20 mouse cellular contexts compared by ENCODE assay signal in the genomic region with DNA sequence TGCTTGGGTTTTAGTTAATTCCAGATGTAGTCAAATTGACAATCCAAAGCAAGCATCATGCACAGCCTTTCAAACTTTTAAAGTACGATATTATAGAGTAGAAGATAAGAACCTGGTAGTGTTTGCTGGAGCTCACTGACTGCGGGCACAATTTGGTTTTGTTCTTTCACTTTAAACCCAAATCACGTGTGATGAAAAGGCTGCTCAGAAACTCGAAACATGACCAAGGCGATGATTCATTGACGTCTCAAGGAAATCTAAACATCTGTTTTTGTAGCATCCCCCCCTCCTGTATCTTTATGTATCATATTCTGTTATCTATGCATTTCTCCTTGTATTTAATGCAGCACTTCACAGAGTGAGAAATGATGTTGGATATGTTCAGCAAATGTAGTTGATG. TPM values are rescaled to one million over a fixed set of nuclear protein-coding genes. Genes with fewer than 3 reads are reported as not detected.
DNase-seq lines count a peak whose midpoint lies in the region; ATAC-seq lines count a peak whose summit lies in the region.
"Had no signal": no experiment of that assay in that cellular context is flagged by ENCODE, and none has a peak within 500 bp of the region (broad histone marks: within the 10 kb centered on the region; RNA-seq: fewer than 3 reads in every experiment).

No protein-coding gene starts in this region.

- H3K4me2 ChIP-seq in midbrain, embryonic 11.5 days, result no peak overlapping the region
- no peak overlapping the region for H3K4me2 ChIP-seq in midbrain, embryonic 13.5 days (replicated peaks)
- H3K4me2 ChIP-seq: embryonic facial prominence, embryonic 13.5 days; heart, embryonic 11.5 days; heart, embryonic 15.5 days; hindbrain, embryonic 13.5 days had no signal

- WGBS in midbrain, embryonic 11.5 days, result 92% methylated on average over 6 of the region's 6 CpGs
- 93% methylated on average over 6 of the region's 6 CpGs for WGBS in midbrain, embryonic 13.5 days

- no peaks in the 10 kb centered on the region for H3K9me3 ChIP-seq in midbrain, embryonic 11.5 days (ENCODE audit: control insufficient read depth, low read length)
- H3K9me3 ChIP-seq in midbrain, embryonic 13.5 days, result no peaks in the 10 kb centered on the region
- H3K9me3 ChIP-seq: embryonic facial prominence, embryonic 13.5 days; heart, embryonic 15.5 days; hindbrain, embryonic 13.5 days had no signal

- no peaks in the 10 kb centered on the region for H3K36me3 ChIP-seq in midbrain, embryonic 11.5 days (ENCODE audit: control insufficient read depth, insufficient read depth, low read length)
- H3K36me3 ChIP-seq in midbrain, embryonic 13.5 days, result no peaks in the 10 kb centered on the region
- H3K36me3 ChIP-seq: embryonic facial prominence, embryonic 13.5 days; heart, embryonic 15.5 days; hindbrain, embryonic 13.5 days had no signal

- no peaks in the 10 kb centered on the region for H3K27me3 ChIP-seq in midbrain, embryonic 11.5 days (ENCODE audit: control insufficient read depth, insufficient read depth, low read length)
- no peaks in the 10 kb centered on the region for H3K27me3 ChIP-seq in midbrain, embryonic 13.5 days
- H3K27me3 ChIP-seq: embryonic facial prominence, embryonic 13.5 days; heart, embryonic 15.5 days; hindbrain, embryonic 13.5 days had no signal

- no peaks in the 10 kb centered on the region for H3K4me1 ChIP-seq in midbrain, embryonic 11.5 days (ENCODE audit: control insufficient read depth, insufficient read depth, low read length)
- no peaks in the 10 kb centered on the region for H3K4me1 ChIP-seq in midbrain, embryonic 13.5 days (replicated peaks)
- H3K4me1 ChIP-seq: hindbrain, embryonic 13.5 days had no signal

- DNase-seq in midbrain, embryonic 11.5 days (ENCODE audit: low spot score, missing footprints), result peak; percentile 10
- DNase-seq in CD4-positive helper T cell, adult 2 months (ENCODE audit: low read depth, low spot score), result peak; percentile 70
- no peak for DNase-seq in cerebellum, adult 9-11 months
- no peak for DNase-seq in thymus, postnatal 4 days
- no peak for DNase-seq in spleen, postnatal 4 days (ENCODE audit: low spot score in 2 of 2)
- DNase-seq: adrenal gland, postnatal 14 days; cerebellum, adult 11-12 months; cerebellum, adult 9-10 months; cerebellum, postnatal 36 days; gastrocnemius, postnatal 10 days; heart, adult 18-20 months; heart, postnatal 14 days had no signal

- H3K27ac ChIP-seq in midbrain, embryonic 11.5 days (ENCODE audit: low read depth, low read length), result no peak overlapping the region
- no peak overlapping the region for H3K27ac ChIP-seq in midbrain, embryonic 13.5 days
- H3K27ac ChIP-seq: embryonic facial prominence, embryonic 13.5 days; heart, embryonic 15.5 days; hindbrain, postnatal 0 days had no signal

- H3K4me3 ChIP-seq in midbrain, embryonic 11.5 days (ENCODE audit: low read depth, low read length), result no peak overlapping the region
- no peak overlapping the region for H3K4me3 ChIP-seq in midbrain, embryonic 13.5 days (replicated peaks)
- H3K4me3 ChIP-seq: embryonic facial prominence, embryonic 13.5 days; heart, embryonic 15.5 days; hindbrain, embryonic 13.5 days had no signal

- H3K9ac ChIP-seq in midbrain, embryonic 11.5 days (ENCODE audit: low read length), result no peak overlapping the region
- no peak overlapping the region for H3K9ac ChIP-seq in midbrain, embryonic 13.5 days (replicated peaks)
- H3K9ac ChIP-seq: embryonic facial prominence, embryonic 13.5 days; heart, embryonic 15.5 days; hindbrain, embryonic 13.5 days had no signal

- ATAC-seq in midbrain, embryonic 11.5 days (ENCODE audit: low FRiP score), result no peak
- ATAC-seq in midbrain, embryonic 13.5 days, result no peak
- peak; percentile 76 for ATAC-seq in activated CD4-positive, CD25-positive, alpha-beta regulatory T cell, adult 4 months
- ATAC-seq: hindbrain, postnatal 0 days; intestine, embryonic 16.5 days had no signal

RNA-seq across cellular contexts. Expression of gene Slc9a9, which starts 49.4 kb away (rescaled TPM):
- 3.3 TPM in 2 replicates for polyA plus RNA-seq in midbrain, embryonic 11.5 days (2014; fragmentation: Nextera tagmentation; extraction: Ambion mirVana)
- polyA plus RNA-seq in midbrain, embryonic 13.5 days (2015; fragmentation: Nextera tagmentation; extraction: Ambion mirVana), result 5.6 and 6.1 TPM in 2 replicates
- 10 to 100 TPM; 36.7 to 43.0 TPM for polyA plus RNA-seq in activated CD4-positive, CD25-positive, alpha-beta regulatory T cell, adult 4 months (2017; shearing (Covaris generic))

Comparison
In these comparisons a context has a peak if more than half of its experiments do, and no peak if none do; other contexts are left out.
1. DNase-seq: peak in midbrain, embryonic 11.5 days (single experiment) and CD4-positive helper T cell, adult 2 months (single experiment); none in cerebellum, adult 9-11 months (single experiment), thymus, postnatal 4 days (single experiment) and spleen, postnatal 4 days (0 of 2).